Mouse (Mus musculus): ENCODE measurements at regions not wholly inside any gene's neighbourhood (a gene's known extent, or its start where the extent isn't known, plus 50 kb on each side); places are given as distances from the start of the nearest gene placed in this dataset.

GRCm38 (mm10) chr14:72817764-72818163, 108.0 kb upstream of the Fndc3a start:
- TF ChIP-seq CTCF (IDR thresholded peaks at IDR 0.05; ENCODE audit: borderline replicate concordance, control insufficient read depth, extremely low read depth, insufficient read depth, low read length, poor library complexity) = no peak
- TF ChIP-seq POLR2A (IDR thresholded peaks at IDR 0.05; ENCODE audit: control insufficient read depth, extremely low read depth, insufficient read depth, low read length, poor library complexity) = no peak
